Comparison of ENCODE assay signal across 30 mouse cellular contexts in genomic region chr1:82168158-82168557, GRCm38 (mm10).
"Had no signal": no experiment of that assay in that cellular context is flagged by ENCODE, and none has a peak within 500 bp of the region (broad histone marks: within the 10 kb centered on the region; RNA-seq: fewer than 3 reads in every experiment).

No protein-coding gene starts in this region.

- H3K27ac ChIP-seq: left cerebral cortex, adult 2 months; limb, embryonic 10.5 days; limb, embryonic 12.5 days; limb, embryonic 13.5 days; limb, embryonic 15.5 days; liver, embryonic 13.5 days; liver, embryonic 14.5 days; liver, embryonic 15.5 days; lung, embryonic 15.5 days; macrophage; midbrain, embryonic 10.5 days; midbrain, embryonic 12.5 days; midbrain, embryonic 13.5 days; midbrain, embryonic 15.5 days; neural tube, embryonic 12.5 days had no signal

- H3K4me1 ChIP-seq: limb, embryonic 10.5 days; limb, embryonic 12.5 days; limb, embryonic 13.5 days; limb, embryonic 15.5 days; liver, embryonic 13.5 days; liver, embryonic 15.5 days; lung, embryonic 15.5 days; megakaryocyte, embryonic 14.5 days; midbrain, embryonic 10.5 days; midbrain, embryonic 12.5 days; midbrain, embryonic 13.5 days; midbrain, embryonic 15.5 days; neural tube, embryonic 12.5 days had no signal

- H3K4me3 ChIP-seq: left cerebral cortex, adult 2 months; limb, embryonic 10.5 days; limb, embryonic 12.5 days; limb, embryonic 13.5 days; limb, embryonic 15.5 days; liver, embryonic 13.5 days; liver, embryonic 15.5 days; lung, embryonic 15.5 days; megakaryocyte, embryonic 14.5 days; midbrain, embryonic 10.5 days; midbrain, embryonic 12.5 days; midbrain, embryonic 13.5 days; midbrain, embryonic 15.5 days; myocyte; neural tube, embryonic 12.5 days had no signal

- H3K9me3 ChIP-seq: limb, embryonic 10.5 days; limb, embryonic 12.5 days; limb, embryonic 13.5 days; limb, embryonic 15.5 days; liver, embryonic 13.5 days; liver, embryonic 15.5 days; lung, embryonic 15.5 days; midbrain, embryonic 10.5 days; midbrain, embryonic 12.5 days; midbrain, embryonic 13.5 days; midbrain, embryonic 15.5 days; neural tube, embryonic 12.5 days had no signal

- H3K4me2 ChIP-seq: limb, embryonic 12.5 days; limb, embryonic 13.5 days; limb, embryonic 15.5 days; liver, embryonic 11.5 days; liver, embryonic 13.5 days; liver, embryonic 15.5 days; lung, embryonic 14.5 days; lung, embryonic 15.5 days; midbrain, embryonic 11.5 days; midbrain, embryonic 12.5 days; midbrain, embryonic 13.5 days; midbrain, embryonic 15.5 days; neural tube, embryonic 12.5 days had no signal

- DNase-seq: left cerebral cortex, postnatal 4 days; liver, embryonic 13.5 days; lung, adult 18-20 months; lung, adult 2 months; lung, embryonic 14.5 days; lung, postnatal 10 days; lung, postnatal 14 days; lung, postnatal 36 days; lung, postnatal 4 days; midbrain, embryonic 14.5 days had no signal

- H3K9ac ChIP-seq: limb, embryonic 12.5 days; limb, embryonic 13.5 days; limb, embryonic 15.5 days; liver, embryonic 13.5 days; liver, embryonic 14.5 days; liver, embryonic 15.5 days; lung, embryonic 14.5 days; lung, embryonic 15.5 days; midbrain, embryonic 12.5 days; midbrain, embryonic 13.5 days; midbrain, embryonic 15.5 days; neural tube, embryonic 12.5 days had no signal

- H3K36me3 ChIP-seq: limb, embryonic 10.5 days; limb, embryonic 12.5 days; limb, embryonic 13.5 days; limb, embryonic 15.5 days; liver, embryonic 13.5 days; liver, embryonic 15.5 days; lung, embryonic 15.5 days; midbrain, embryonic 10.5 days; midbrain, embryonic 12.5 days; midbrain, embryonic 13.5 days; midbrain, embryonic 15.5 days; neural tube, embryonic 12.5 days had no signal

- ATAC-seq: lung, postnatal 0 days; midbrain, embryonic 13.5 days; midbrain, embryonic 15.5 days; midbrain, embryonic 16.5 days had no signal

- H3K27me3 ChIP-seq: limb, embryonic 12.5 days; limb, embryonic 13.5 days; limb, embryonic 15.5 days; liver, embryonic 13.5 days; liver, embryonic 15.5 days; lung, embryonic 15.5 days; megakaryocyte, embryonic 14.5 days; midbrain, embryonic 12.5 days; midbrain, embryonic 13.5 days; midbrain, embryonic 15.5 days; neural tube, embryonic 12.5 days had no signal
